Mouse (Mus musculus) ES-Bruce4 (cell line): ENCODE measurements at regions not wholly inside any gene's neighbourhood (a gene's known extent, or its start where the extent isn't known, plus 50 kb on each side); places are given as distances from the start of the nearest gene placed in this dataset.

Source experiments
- CTCF ChIP-seq: IDR thresholded peaks from one replicate; pipeline ENCODE4 v1.8.1; 2011; ENCODE audit warnings: low read depth, low read length
- POLR2A ChIP-seq: IDR thresholded peaks from one replicate; pipeline ENCODE4 v1.8.1; 2011; ENCODE audit warnings: low read length; ENCODE audit not compliant: insufficient read depth

GRCm38 (mm10) chr7:84753361-84753760 is 63.6 kb upstream of the Zfand6 start:
- no peak for TF ChIP-seq POLR2A
- TF ChIP-seq CTCF, result no peak
